Mouse (Mus musculus) CH12.LX (cell line): ENCODE measurements at regions not wholly inside any gene's neighbourhood (a gene's known extent, or its start where the extent isn't known, plus 50 kb on each side); places are given as distances from the start of the nearest gene placed in this dataset.

ENCODE experiments used
- CHD2 ChIP-seq: IDR thresholded peaks from 2 replicates; pipeline ENCODE4 v1.6.1; 2011; ENCODE audit warnings: low read length, improper control_type of control experiment
- CTCF ChIP-seq, 2 experiments: IDR thresholded peaks in 1 of 2; conservative IDR thresholded peaks in 1 of 2; 2 replicates each; pipeline ENCODE4 v1.5.1; 2011 to 2012; ENCODE audit warnings: low read depth in 2 of 2, low read length in 2 of 2, improper control_type of control experiment in 1 of 2, inconsistent platforms in 1 of 2, mild to moderate bottlenecking in 1 of 2, moderate library complexity in 1 of 2
- EP300 ChIP-seq: IDR thresholded peaks from 2 replicates; pipeline ENCODE4 v1.6.1; 2011; ENCODE audit warnings: low read length, improper control_type of control experiment
- HCFC1 ChIP-seq: IDR thresholded peaks from 2 replicates; pipeline ENCODE4 v1.6.1; 2012; ENCODE audit warnings: low read depth, mild to moderate bottlenecking, inconsistent platforms, low read length, improper control_type of control experiment
- MAX ChIP-seq: IDR thresholded peaks from 2 replicates; pipeline ENCODE4 v1.6.1; 2011; ENCODE audit warnings: low read length, improper control_type of control experiment
- MXI1 ChIP-seq: IDR thresholded peaks from 2 replicates; pipeline ENCODE4 v1.6.1; 2011; ENCODE audit warnings: mild to moderate bottlenecking, low read depth, low read length, improper control_type of control experiment
- NRF1 ChIP-seq: IDR thresholded peaks from 2 replicates; pipeline ENCODE4 v1.6.1; 2014; ENCODE audit warnings: low read depth, mild to moderate bottlenecking, inconsistent platforms, low read length, improper control_type of control experiment, moderate library complexity
- POLR2A ChIP-seq: IDR thresholded peaks from 2 replicates; pipeline ENCODE4 v1.6.1; 2011; ENCODE audit warnings: low read depth, mild to moderate bottlenecking, improper control_type of control experiment, low read length
- POLR2AphosphoS2 ChIP-seq: IDR thresholded peaks from 2 replicates; pipeline ENCODE4 v1.6.1; 2011; ENCODE audit warnings: low read depth, low read length, improper control_type of control experiment
- RAD21 ChIP-seq: IDR thresholded peaks from 2 replicates; pipeline ENCODE4 v1.6.1; 2011; ENCODE audit warnings: low read depth, mild to moderate bottlenecking, low read length, improper control_type of control experiment, moderate library complexity
- TBP ChIP-seq: conservative IDR thresholded peaks from 2 replicates; pipeline ENCODE4 v1.6.1; 2011; ENCODE audit warnings: low read depth, low read length, improper control_type of control experiment
- TCF12 ChIP-seq: IDR thresholded peaks from 2 replicates; pipeline ENCODE4 v1.6.1; 2014; ENCODE audit warnings: low read depth, mild to moderate bottlenecking, inconsistent platforms, low read length, improper control_type of control experiment
- USF1 ChIP-seq: IDR thresholded peaks from 2 replicates; pipeline ENCODE4 v1.6.1; 2014; ENCODE audit warnings: low read depth, mild to moderate bottlenecking, inconsistent platforms, low read length, improper control_type of control experiment
- ZMIZ1 ChIP-seq: IDR thresholded peaks from 2 replicates; pipeline ENCODE4 v1.6.1; 2012; ENCODE audit warnings: low read depth, mild to moderate bottlenecking, inconsistent platforms, low read length, improper control_type of control experiment

DNA sequence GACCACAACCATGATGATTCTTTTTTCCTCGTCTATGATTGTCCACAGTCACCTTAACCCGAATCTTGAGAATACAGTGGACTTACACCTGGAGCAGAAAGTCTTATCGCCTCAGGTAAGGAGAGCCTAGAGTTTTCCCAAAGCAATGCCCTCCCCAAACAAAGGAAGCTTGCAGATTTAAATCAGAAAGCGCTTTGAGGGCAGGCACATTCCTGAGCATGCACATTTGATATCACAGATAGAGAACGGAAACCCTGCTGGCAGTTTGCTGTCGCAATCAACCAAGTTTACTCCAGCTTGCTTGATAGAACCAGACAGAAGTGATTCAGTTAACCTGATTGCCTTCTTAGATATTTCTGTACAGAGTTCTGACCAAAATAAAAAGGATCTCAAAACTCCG is 393.6 kb upstream of the Gm10131 start:
- TF ChIP-seq EP300 (no peak), CTCF (conservative IDR thresholded peaks at IDR 0.05 in 1 of 2, IDR thresholded peaks at IDR 0.05 in 1 of 2; ENCODE audit: low read depth in 2 of 2, low read length in 2 of 2) (no peak), POLR2A (no peak), MAX (no peak), ZMIZ1 (no peak), TBP (no peak), HCFC1 (no peak), TCF12 (no peak), CHD2 (no peak), RAD21 (no peak), NRF1 (no peak), USF1 (no peak), MXI1 (no peak), POLR2AphosphoS2 (no peak)
